Mouse (Mus musculus) liver, postnatal 0 days (tissue): Measurements from ENCODE around the gene 4921524J17Rik.

Experiments used
- CTCF ChIP-seq: sonication (generic); IDR thresholded peaks from 2 replicates; pipeline ENCODE4 v1.5.1; 2016; ENCODE audit warnings: antibody characterized with exemption, low read depth
- EP300 ChIP-seq: IDR thresholded peaks from 2 replicates; pipeline ENCODE4 v1.6.1; 2016; ENCODE audit warnings: antibody characterized with exemption, low read depth, mild to moderate bottlenecking

- TF ChIP-seq CTCF (no peak), EP300 (no peak)
Measured at GRCm38 (mm10) chr8:85450335-85450734, 17.7 kb upstream of the 4921524J17Rik start.
